Mouse (Mus musculus): ENCODE measurements around the gene Ephx4.
"Not testable (repeated sequence)": the region's sequence is repeated elsewhere in the genome, so short reads cannot be mapped to it uniquely, and the experiment has no call there.

Gene Ephx4

DNA sequence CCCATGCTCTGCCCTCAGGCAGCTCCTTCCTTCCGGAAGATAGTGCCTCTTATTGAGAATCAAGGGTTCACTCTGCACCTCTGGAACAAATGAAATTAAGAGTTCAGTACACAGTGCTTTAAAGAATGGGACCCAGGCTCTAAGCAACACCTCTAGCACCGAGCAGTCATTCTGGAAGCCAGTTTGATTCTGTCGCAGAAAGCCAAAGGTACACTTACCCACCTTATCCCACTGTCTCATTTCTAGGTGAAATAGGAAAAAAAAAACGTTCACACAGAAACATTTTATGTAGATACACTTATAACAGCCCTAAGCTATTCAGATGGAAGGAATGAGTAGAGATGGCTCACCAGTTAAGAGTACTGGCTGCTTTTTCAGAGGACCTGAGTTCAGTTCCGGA, at the start of gene Ephx4:
TSS of gene Ephx4 (plus strand) at position 301 of the 400 bp plus-strand sequence.
- DNase-seq (ENCODE audit: low read depth, low spot score): no peak

DNA sequence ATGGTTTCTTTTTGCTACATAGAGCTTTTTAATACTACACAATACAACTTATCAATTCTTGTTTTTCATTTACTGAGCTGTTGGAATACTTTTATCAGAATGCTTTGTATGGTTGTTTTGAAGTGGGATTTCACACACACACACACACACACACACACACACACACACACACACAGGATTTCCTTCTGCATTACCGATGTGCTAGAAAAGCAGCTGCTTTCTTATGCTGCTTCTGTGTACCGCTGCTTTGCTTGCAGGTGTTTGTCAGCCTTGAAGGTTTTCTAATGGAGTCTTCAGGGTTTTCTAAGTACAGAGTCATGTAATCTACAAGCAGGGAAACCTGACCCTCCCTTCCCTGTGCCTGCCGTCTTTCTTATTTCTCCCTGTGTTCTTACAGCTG, 48.6 kb upstream of the Ephx4 start:
- no peak for DNase-seq (ENCODE audit: low read depth, low spot score)

DNA sequence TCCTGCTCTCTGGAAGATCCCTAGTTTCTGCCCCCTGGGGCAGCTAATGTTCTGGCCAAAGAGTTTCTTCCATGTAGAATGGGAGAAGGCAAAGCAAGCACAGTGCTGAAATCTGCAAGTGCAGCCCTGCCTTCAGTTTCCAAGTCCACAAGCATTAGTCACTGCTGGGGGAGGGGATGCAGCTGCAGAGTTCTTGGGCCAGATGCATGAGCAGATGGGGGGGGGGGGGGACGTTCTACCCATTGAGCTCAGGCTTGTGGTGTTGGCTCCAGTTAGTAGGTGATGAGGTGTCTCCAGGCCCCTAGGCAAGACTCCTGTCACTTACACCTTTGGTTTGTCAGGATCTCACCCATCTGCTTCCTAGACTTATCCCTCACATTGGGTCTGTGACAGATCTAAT, 46.7 kb upstream of the Ephx4 start:
- no peak for DNase-seq (ENCODE audit: low read depth, low spot score)

DNA sequence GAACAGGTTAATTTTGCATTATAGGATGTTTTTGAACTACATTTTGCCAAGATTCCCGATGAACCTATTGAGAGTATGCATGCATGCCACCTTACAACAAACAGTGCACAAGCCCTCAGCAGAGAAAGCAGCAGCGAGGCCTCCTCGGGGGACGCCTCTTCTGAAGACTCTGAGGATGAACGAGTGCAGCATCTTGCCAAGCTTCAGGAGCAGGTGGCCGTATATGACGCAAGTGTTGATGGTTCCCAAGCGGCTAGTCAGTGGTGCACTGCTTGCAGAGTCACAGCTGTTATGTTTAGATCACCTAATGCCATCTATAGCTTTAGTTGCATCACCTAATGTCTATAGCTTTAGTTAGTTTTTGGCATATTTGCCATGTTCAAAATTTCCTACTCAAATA, 44.8 kb upstream of the Ephx4 start:
- no peak for DNase-seq (ENCODE audit: low read depth, low spot score)

DNA sequence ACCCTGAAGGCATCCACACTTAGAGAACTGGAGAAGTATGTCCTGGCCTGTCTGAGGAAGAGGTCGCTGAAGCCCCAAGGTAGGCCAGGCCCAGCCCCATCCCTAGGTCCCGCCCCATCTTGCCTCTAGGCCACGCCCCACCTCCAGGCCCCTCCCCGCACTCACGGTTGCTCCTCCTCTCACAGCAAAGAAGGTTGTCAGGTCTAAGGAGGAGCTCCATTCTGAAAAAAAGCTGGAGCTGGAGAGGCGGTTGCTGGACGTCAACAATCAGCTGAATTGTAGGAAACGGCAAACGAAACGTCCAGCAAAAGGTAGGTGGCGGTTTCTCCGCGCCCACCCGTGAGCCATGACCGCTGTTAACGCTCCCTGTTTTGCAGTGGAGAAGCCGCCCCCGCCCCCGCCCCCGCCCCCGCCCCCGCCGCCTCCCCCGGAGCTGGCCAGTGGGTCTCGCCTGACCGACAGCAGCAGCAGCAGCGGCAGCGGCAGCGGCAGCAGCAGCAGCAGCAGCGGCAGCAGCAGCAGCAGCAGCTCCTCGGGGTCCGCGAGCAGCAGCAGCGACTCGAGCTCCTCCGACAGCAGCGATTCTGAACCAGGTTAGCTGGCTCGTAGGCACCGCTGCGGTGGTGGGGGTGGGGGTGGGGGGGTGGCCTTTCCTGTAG, 43.0 kb upstream of the Ephx4 start:
- DNase-seq (ENCODE audit: low read depth, low spot score): peak; percentile 88

DNA sequence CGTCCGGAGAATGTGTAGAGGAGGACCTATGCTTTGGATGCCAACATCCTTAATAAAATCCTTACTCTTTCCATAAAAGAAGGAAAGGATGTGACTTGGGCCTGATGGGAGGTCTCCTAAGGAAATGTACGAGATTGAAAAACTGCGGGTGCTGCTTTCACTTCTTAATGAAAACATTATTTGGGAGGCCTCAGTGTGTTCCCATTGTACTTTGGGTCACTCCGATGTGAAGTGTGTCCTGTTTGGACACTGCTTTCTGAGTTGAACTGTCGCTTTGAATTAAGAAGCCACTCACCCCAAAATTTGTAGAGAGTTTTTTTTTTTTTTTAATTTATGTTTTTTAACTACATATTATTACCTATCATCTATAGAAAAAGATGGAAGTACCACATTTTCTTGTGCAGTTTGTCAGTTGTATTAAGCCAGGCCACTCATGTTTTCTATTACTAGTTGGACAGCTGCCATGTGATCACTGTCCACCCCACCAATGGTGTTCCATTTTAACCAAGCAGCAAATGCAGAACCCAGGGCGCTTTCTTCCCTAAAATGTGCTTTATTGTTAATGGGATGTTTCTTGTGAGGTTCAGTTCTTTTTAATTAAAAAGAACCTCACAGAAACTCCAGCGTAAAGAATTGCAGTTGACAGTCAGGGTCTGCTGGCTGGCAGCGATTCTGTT, 42.3 kb upstream of the Ephx4 start:
- DNase-seq (ENCODE audit: low read depth, low spot score): no peak

DNA sequence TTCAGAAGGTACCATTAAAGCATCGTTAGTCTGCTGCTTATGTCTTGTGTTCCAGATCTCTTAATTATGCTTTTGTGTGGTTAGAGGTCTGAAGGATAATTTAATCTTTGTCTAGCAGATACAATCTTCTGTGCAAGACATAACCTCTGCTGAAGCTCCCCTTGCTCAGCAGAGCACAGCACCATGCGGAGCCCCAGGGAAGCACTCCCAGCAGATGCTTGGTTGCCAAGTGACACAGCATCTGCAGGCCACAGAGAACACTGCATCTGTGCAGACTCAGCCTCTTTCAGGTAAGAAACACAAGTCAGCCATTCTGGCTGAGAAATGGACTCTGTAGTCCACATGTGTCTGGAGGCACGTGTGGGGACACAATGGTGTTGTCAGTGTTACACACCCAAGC, 32.5 kb upstream of the Ephx4 start:
- DNase-seq (ENCODE audit: low read depth, low spot score): no peak

DNA sequence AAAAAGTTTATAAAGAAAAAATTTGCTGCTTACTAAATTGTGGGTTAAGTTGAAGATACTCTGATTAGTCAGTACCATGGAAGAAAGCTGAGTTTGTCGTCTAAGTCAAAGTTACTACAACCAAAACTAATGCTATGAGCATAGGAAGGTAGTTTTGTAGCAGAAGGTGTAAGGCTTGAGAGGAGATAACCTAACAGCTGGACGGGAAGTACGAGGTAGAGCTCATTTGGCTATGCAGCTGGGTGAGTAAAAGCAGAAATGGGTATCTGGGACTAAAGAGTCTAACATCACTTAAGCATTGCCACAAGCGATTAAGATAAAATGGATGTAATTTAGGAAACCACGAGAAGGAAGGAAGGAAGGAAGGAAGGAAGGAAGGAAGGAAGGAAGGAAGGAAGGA, 31.2 kb upstream of the Ephx4 start:
- DNase-seq (ENCODE audit: low read depth, low spot score): no peak

DNA sequence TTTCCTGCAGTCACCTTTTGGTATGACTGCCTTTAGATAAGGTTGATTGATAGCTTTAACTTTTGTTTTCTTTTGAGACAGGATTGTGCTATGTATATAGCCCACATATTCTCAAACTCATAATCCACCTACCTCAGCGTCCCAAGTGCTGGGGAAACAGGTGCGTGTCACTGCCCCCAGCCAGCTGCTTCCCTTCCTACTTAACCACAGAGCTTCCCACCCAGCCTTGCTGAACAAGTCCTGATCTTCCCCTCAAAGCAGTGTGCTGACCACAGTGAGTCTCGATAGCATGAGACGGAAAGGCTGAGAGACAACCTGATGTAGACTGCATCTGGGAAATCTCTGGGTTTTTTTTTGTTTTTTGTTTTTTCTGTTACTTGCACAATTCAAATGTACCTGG, 29.3 kb upstream of the Ephx4 start:
- DNase-seq (ENCODE audit: low read depth, low spot score): no peak

DNA sequence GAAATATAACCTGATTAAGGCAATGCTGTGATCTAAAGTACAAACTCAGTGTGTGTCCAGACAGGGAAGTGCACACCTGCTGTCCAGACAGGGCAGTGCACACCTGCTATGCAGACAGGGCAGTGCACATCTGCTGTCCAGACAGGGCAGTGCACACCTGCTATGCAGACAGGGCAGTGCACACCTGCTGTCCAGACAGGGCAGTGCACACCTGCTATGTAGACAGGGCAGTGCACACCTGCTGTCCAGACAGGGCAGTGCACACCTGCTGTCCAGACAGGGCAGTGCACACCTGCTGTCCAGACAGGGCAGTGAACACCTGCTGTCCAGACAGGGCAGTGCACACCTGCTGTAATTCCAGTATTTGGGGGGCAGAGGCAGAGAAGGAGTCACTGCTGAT, 16.1 kb upstream of the Ephx4 start:
- DNase-seq (ENCODE audit: low read depth, low spot score): not testable (repeated sequence)

DNA sequence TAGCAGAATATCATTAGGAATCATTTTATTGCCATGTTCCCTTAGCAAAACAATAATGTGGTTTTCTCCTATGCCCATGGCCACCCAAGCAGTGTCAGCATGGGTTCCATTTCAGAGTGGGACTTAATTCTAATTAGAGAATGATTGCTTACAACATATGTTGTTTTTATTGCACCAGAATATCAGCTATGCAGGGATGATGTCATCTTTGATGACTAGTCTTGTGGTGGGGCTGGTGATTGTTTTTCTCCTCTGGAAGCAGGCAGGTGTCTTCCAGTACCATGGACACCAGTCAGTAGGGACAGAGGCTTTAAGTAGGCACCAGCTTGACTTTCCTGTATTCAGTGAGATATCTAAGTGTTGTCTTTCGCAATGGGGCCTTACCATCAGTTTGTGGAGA, 14.7 kb upstream of the Ephx4 start:
- no peak for DNase-seq (ENCODE audit: low read depth, low spot score)

DNA sequence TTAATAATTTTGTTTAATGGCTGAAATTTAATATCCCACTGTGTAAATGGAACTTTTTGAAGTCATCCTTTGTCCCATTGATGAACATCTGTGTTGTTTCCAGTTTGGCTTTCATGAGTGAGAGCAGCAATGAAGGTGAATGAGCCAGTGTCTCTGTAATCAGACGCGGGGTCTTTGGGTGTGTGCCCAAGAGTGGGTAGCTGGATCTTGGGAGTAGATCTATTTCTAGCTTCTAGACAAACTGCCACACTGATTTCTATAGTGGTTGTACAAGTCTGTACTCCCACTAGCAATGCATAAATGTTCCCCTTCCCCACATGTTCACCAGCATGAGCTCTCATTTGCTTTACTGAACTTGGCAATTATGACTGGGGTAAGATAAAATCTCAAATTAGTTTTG, 13.2 kb upstream of the Ephx4 start:
- no peak for DNase-seq (ENCODE audit: low read depth, low spot score)

DNA sequence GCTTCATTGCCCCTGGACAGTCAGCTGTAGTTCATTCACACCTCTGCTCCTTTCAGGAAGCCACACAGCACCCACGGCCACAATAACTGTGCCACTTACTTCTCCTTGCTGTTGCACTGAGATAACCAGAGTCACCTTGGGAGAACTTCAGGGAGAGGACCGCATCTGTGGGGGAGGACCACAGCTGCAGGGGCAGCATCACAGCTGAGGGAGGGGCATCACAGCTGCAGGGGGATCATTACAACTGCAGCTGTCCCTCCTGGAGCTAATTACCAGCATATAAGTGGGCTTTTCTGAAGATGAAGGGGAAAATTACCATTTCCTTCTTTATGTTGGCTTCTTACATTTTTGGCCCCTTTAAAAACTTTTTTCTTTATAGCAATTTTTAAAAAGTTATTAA, 8.1 kb upstream of the Ephx4 start:
- no peak for DNase-seq (ENCODE audit: low read depth, low spot score)

DNA sequence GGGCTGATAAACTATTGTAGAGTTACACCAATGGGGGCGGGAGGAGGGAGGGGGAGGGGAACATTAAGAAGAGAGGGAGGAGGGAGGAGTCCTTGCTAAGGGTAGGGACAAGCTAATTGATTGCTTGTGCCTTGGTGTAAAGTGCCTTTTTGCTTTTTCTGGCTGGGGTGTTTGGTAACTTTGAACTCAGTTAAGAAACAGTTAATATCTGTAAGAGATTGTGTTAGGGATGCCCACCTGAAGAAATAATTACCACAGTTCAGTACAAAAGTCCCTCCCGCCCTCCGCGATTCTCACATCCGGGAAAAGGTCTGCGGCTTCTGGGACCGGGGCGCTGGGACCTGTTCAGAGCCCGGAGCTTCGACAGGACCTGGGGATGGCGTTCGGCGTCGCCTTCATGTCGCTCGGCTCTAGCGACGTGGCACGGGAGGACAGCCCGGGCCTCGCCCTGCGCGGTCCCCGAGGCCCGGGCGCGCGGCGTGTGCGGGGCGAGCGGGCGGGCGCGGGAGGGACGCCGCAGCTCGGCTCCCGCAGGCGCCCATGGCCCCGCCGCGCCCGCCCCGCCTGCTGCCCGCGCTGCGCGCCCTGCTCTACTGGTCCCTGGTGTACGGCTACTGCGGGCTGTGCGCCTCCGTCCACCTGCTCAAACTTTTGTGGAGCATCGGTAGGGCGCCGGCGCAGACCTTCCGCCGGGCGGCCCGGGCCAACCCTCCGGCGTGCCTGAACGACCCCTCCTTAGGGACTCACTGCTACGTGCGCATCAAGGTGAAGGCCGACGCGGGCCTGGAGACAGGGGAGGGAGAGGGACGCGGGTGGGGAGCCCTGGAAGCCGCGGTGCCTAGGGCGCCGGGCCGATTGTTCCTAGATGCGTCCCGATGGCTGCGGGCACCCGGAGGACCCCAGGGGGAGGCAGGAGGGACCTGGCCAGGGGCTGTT, 743 bp downstream of the Ephx4 start:
- peak; percentile 34 for DNase-seq (ENCODE audit: low read depth, low spot score)

DNA sequence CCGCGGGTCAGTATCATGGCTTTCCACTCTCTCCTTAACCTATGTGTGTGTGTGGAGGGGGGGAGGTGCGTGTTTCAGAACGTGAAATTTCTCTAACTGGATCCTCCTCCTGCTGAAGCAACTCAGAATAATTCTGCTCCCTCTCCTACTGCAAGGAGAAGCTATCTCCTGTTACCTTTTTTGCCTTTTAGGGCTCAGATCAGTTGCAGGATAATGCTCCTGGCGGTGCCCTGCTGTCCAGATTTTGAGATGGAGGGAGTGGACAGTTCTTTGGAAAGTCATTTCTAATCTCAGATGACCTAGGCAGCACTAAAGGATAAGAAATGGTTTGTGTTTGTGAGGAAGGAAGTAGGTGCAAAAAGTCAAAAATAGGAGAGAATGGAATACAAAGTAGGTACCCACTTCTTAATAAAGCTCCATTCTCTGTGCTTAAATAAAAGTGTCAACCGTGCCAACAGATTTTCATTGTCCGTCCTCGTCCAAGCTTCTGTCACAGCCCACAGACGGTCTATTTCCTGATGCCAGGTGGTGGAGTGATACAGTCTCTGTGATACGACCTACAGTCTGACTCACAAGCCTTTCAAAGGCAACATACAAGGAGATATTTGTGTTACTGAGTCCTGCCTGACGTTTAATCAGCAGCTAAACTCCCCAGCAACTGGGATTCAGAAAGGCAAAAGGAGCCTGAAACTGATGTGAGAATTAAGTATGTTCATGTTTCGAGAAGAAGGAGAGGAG, 1.6 kb downstream of the Ephx4 start:
- DNase-seq (ENCODE audit: low read depth, low spot score): no peak

DNA sequence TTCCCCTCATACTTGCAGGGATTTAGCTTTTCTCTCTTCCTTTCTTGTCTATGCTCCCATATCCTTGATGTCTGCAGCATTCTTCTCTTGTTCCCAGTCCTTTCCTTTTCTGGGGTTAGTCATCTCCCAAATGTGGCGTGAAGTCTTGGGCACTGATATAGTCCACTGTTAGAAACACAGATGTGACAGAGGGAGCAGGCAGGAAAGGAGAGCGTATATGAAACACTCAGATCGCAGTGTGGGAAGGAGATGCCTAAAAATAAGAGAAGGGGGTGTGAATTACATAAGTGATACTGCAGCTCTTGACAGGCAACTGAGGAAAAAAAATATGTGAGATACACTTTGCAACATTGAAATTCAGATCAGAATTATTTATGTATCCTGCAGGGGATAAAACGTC, 2.8 kb downstream of the Ephx4 start:
- DNase-seq (ENCODE audit: low read depth, low spot score): no peak

DNA sequence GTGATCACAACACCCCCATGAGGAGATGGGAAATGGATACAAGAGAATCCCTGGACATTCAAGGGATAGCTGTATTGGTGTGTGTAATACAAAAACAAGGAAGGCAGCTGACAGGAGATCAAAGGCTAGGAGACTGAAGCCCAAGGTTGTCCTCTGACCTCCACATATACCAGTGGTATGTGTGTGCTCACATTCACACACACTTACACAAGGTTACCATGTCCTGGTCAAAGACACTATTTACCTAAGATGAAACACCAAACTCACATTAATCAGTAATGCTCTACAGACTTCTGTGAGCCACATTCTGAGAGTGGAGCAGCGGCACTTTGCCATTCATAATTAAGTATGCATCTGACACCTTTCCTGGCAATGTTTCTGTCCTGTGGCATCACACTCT, 7.8 kb downstream of the Ephx4 start:
- no peak for DNase-seq (ENCODE audit: low read depth, low spot score)

DNA sequence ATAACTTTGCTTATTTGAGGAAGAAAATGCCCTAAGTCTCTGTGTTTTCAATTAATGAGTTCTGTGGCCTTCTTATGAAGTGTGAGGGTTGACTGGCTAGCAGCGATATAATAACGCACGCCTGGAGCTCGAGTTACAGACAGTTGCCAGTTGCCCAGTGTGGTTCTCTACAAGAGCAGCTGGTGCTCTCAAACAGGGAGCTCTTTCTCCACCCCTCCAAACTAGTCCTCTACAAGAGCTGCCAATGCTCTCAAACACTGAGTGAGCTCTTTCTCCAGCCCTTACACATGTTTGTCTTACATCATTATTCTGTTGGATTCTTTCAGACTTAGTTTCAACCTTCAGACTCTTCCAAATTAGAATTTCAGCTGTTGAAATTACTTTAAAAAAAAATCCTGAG, 8.8 kb downstream of the Ephx4 start:
- no peak for DNase-seq (ENCODE audit: low read depth, low spot score)

DNA sequence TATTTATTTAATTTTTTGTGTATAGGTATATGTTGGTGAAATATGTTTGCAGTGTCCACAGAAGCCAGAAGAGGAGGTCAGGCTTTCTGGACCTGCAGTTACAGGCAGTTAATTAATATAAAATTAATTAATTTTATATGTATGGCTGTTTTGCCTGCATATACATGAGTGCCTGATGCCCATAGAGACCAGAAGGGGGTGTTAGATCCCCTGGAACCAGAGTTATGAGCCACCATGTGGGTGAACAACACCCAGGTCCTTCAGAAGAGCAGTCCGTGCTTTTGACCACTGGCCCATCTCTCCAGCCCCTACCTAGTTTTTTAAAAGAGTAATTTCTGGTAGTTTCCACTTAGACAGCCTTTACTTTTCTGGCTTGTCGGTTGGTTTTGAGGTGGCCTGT, 9.7 kb downstream of the Ephx4 start:
- DNase-seq (ENCODE audit: low read depth, low spot score): no peak

DNA sequence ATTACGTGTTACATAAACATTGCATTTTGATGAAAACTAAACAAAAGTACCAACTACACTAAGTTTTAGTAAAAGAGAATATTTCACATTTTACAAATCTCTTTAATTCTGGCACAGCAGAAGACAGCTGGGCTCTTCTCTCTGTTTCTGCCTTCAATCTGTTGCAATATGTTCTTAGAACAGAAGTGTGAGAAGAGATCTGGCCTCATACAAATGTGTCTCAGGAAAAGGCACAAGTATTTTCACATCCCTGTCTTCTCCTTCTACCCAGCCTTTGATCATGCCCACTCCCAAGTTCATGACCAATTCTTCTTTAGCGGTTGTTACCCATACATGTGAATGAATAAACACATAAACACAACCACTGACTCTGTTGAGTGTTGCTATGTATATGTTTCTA, 12.6 kb downstream of the Ephx4 start:
- DNase-seq (ENCODE audit: low read depth, low spot score): no peak

DNA sequence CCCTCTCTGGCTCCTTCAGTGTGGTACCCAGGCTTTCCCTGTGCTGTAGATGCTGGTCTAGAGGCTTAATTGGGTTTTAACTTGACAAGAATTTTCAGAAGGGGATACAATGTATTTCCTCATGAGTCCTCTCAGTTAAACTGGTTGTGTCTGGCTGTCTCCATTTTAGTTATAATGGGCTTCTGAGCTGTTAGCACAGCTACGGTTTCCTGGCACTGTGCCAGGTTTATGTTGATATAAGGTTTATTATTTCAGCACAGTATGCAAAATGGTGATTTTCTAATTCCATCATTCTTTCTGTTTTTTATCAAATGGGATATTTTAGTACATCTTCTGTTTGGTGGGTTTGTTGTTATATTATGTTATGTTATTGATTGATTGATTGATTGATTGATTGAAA, 19.1 kb downstream of the Ephx4 start:
- DNase-seq (ENCODE audit: low read depth, low spot score): no peak

DNA sequence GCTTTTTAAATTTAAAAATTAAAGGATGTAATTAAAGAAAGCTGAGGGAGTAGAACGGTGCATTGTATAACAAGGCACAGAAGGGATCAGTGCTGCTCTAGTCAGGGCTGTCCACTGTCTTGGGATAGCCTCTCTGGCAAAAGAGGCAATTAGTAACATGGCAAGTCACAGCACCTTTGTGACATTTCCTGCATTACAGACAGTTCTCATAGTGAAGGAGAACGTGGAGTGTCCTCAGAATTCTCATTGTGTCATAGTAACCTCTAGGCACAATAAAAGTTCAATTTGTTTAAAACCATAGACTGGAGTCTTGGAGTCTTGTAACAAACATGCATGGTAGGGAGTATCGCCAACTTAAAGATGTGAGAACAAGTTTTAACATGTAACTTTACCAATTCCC, 28.7 kb downstream of the Ephx4 start, which contains the start of gene Lpcat2b:
TSS of gene Lpcat2b (plus strand) at position 301 of the 400 bp plus-strand sequence.
- DNase-seq (ENCODE audit: low read depth, low spot score): no peak
